Mouse (Mus musculus): ENCODE measurements around the gene Amdhd2.

Gene Amdhd2

DNA sequence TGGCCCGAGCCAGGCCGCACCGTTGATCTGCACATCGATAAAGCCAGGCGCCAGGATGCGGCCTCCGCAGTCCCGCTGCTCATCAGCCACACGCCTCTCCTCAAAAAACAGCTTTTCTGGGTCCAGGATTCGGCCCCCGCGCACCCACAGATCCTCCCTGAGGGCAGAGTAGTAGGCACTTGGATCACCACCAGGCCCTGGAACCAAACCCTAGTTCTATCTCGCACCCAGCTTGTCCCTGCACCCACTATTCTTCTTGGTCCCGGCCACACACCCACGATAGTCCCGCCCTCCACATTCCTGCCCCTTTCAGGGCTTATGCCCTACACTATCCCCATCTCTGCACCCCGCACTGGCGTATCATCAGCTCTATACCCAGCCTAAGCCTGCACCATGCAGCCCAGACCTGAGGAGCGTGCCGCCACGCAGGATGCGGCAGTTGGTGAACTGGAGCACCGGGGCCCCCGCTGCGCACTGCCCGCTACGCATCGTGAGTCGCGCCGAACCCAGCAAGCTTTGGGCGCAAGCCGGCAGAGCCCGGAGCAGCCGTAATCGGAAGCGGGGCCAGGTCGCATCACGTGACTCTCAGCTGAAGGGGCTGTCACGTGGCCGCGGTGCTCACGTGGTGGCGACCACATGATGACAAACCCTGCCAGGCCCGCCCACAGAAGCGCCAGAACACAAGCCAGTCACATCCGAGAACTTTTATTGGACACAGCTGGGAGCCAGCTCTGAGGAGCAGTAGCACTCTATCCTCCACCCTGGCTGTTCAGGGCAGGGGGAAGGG is at the start of gene Amdhd2:
Gene Amdhd2 (minus strand): TSS at position 591 of the 787 bp plus-strand sequence.
- TF ChIP-seq GATA4 (IDR thresholded peaks at IDR 0.05; ENCODE audit: insufficient replicate concordance, low read length): peak; percentile 52; the same call in 1 of the 2 replicates

DNA sequence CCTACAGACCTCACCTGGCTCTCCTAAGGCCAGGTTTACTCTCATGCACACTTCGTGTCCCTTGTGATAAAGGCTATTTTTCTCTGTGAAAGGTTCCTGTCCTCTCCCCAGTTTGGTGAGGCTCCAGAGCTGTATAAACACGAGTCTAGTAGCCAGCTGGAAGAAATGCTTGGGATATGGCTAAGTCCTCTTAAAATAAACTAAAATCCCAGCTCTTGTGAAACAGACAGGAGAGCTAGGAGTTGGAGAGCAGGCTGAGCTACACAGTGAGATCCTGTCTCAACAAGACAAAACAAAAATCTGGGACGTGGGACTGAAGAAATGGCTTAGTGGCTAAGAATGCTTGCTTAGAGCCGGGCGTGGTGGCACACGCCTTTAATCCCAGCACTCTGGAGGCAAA is 49.6 kb upstream of the Amdhd2 start:
- no peak; the same call in 1 of the 2 replicates for TF ChIP-seq GATA4 (IDR thresholded peaks at IDR 0.05; ENCODE audit: insufficient replicate concordance, low read length)

DNA sequence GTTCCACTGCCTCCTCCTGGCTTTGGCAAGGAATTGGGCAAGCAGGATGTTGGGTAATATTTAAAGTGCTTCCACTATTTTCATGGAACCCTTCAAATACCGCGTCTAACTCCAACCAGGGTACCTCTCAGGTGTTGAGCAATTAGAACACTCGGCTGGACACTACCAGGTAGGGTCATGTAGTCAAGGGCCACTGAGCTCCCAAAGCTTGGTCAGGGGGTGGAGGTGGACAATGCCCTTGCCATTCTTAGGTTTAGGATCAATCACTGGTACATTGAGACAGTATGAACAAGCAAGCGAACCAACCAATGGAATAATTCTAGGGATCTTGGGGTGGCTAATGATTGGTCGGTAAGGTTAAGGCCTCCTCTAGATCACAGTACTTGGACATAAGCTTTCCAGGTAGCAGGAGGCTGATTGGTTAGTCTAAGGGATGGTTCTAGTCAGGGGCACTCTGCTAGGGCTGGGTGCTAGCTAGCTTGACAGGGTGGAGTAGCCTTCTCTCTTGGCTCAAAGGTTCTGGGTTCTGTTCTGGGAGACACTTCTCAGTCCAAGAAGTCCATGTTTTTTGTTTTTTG is 49.0 kb upstream of the Amdhd2 start:
- TF ChIP-seq GATA4 (IDR thresholded peaks at IDR 0.05; ENCODE audit: insufficient replicate concordance, low read length): no peak

DNA sequence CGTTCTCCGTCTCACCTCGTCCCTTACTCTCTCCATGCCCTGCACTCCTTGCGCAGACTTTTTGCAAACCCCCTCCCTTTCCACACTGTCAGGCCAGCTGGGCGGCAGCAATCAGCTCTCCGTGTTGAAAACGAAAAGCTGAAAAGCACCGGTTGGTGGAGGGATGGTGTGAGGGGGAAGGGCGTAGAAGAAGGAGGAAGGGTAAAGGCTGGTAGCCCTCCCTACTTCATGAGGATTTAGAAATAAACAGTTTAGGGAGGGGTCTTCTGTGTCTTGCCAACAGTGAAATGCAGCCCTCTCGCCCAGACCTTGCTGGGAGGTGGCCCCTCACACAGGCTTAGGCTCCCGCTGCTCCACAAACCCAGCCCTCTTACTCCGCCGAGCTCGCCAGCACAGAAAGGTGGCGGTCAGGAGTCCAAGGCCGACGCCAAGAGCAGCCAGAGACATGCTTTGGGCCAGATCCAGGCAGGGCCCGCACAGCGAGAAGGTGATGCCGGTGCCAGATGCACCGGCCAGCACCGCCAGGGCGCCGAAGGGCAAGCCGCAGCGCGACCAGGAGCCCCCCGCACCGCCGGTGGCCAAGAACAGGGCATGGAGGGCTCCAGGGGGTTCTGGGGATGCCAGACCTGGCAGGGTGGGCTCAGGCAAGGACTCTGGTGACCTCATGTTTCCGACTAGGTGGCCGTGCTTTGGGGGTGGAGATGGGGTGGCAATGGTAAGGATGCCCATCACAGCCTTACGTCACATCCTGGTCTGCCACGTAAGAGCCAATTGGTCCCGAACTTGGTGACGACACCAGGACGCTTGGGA is 48.3 kb upstream of the Amdhd2 start:
- no peak for TF ChIP-seq GATA4 (IDR thresholded peaks at IDR 0.05; ENCODE audit: insufficient replicate concordance, low read length)

DNA sequence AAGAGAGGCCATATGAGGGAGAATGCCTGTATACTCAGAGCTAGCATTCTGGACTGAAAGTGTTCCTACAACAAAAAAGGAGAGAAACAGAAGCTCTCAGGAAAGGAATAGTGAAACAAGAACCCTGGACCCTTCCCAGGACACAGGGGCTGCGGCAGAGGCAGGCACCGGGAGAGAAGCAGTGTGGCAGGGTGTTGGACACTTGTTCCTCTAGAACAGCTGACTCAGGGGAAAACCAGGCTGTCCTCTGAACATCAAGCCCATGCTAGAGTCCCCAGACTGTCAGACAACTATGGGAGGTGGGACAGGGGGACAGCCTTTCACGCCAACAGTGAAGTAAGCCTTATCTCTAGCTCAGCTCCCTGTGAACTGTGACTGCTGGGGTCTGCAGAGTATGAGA is 47.0 kb upstream of the Amdhd2 start:
- TF ChIP-seq GATA4 (IDR thresholded peaks at IDR 0.05; ENCODE audit: insufficient replicate concordance, low read length): no peak

DNA sequence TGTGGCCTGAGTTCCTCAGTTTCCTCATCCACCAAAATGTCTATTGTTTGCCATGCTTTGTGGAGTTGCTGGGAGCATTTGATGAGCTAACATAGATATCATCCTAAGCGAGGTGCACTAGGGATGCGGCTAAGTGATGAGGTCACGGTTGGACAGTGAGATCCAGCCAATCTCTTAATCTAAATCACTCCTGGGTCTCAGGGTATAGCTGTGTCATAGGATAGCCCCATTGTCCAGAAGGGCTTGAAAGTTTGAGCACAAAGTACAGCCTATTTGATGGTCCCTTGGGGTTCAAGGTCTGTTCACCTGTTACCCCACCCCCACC is 46.3 kb upstream of the Amdhd2 start:
- TF ChIP-seq GATA4 (IDR thresholded peaks at IDR 0.05; ENCODE audit: insufficient replicate concordance, low read length): no peak

DNA sequence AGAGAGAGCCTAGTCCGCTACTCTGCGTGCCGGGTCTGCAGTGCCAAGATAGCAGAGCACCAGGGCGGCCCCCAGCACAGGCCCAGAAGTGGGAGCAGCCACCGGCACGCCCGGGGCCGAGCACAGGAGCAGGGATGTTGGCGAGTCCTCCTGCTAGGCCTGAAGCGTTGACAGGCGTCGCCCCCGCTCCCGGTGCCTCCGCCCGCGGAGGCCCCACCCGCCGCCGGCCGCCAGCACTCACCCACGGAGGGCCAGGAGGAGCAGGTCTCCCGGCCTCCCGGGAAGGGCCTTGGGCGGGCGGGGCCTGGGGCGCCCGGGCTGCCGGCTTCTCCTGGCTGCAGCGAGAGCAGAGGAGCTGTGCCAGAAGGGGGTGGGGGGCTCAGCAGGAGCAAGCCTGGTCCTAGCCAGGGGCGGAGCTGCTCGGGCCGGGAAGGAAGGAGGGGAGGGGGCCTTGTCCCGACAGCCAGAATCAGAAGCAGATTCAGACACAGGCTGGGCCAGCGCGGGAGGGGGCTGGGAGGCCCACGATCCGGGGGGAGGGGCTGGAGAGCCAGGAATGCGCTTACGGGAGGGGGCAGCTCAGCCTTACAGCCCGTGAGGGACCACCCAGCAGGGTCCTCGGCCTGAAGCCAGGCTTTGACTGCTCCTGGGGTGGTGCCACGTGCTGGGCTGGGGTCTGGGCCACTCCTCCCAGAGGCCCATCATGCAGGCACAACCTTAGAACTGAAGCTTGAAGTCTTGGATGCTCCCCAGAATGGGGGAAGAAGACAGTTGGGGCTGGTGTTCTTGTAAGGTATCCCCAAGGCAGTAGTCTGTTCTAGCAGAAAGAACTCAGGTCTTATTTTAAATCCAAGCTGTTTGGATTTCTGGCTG is 45.7 kb upstream of the Amdhd2 start, which contains the start of gene Ntn3:
Gene Ntn3 (minus strand): TSS at position 489 of the 873 bp plus-strand sequence.
- TF ChIP-seq GATA4 (IDR thresholded peaks at IDR 0.05; ENCODE audit: insufficient replicate concordance, low read length): no peak

DNA sequence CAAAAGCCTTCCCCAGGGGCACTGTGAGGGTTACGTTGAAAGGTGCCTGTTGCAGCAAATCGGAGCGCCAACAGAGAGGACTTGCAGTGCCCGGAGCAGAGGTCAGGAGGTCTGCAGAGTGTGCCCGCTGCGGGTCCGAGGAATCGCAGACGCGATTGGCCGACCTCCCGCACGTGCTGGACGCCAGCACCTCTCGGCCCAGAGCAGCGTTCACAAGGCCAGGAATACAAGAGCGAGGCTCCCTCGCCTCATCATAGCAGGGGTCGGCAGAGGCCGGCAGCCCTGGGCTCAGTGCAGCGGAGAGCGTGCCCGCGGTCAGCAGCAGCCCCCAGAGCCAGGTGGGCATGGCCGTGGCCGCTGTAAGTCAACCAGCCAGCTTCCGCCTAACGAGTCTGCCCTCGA is 45.1 kb upstream of the Amdhd2 start:
- TF ChIP-seq GATA4 (IDR thresholded peaks at IDR 0.05; ENCODE audit: insufficient replicate concordance, low read length): no peak

DNA sequence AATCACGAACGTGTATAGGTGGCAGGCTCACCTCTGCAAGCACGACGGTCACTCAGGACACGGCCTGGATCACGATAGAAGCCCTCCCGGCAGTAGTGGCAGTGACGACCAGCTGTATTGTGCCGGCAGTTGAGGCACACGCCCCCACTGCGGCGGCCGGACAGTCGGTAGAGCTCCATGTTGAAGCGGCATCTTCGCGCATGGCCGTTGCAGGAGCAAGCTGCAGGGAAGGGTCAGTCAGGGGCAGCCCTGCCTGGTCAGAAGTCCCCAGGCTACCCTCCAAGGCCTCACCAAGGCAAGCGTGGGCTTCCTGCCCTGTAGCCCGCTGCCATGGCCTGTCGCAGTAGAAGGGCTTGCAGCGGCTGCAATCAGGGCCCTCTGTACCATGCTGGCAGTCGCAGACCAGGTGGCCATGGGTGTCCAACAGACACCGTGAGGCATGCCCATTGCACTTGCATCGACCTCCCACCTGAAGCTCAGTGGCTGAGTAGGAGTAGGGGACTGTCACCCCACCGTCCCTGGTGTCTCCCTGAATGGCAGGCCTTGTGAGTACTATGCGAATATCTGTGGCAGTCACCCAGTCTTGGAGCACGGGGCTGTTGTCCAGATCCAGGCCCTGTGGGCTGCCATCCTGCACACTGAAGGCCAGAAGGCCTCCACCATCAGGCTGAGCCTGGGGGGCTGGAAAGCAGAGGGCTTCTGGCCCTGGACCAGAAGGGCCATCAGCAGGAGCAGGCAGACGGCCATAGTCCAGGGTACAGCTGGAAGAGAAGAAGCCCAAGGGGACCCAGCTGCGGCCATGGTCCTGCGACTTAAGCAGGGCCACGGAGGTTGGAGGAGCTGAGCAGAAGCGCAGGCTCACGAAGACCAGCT is 44.4 kb upstream of the Amdhd2 start:
- no peak for TF ChIP-seq GATA4 (IDR thresholded peaks at IDR 0.05; ENCODE audit: insufficient replicate concordance, low read length)

DNA sequence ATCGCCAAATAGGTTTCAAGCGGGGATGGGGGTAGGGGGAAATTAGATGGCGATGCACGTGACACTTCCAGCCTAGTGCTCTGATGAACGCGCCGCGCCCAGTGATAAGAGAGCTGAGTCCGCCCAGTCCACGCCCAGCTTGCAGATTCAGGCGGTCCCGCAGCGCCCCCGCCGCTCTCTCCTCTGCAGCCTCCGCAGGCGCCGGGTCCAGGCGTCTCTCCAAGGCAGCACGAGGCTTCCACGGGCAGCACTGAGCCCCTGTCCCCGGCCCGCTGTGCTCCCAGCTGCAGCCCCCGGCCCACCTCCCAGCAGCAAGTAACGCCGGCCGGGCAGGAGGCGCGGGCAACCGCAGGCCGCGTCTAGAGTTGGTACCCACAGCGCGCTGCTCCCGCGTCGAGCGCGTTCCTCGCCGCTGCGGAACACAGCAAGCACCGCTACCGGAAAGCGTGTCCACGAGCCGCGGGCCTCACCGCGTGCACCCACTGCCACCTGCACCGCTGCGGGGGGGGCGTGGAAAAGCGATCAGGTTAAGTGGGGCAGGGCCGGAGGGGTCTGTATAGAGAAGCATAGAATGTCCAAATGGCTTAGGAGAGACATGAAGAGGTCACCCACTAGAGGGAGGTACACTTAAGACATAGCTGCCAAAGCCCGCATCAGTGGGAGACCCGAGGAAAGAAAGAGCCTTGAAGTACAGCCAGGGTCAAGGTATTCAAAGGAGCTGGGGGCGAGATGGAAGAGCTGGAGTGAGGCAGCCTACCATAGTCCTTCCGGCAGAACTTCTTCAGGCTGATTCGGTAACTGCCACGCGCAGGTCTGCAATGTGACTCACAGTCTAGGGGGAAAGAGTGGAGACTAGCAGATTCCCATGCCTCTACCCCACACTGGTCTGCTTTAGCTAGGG is 43.1 kb upstream of the Amdhd2 start:
- TF ChIP-seq GATA4 (IDR thresholded peaks at IDR 0.05; ENCODE audit: insufficient replicate concordance, low read length): peak; percentile 49; the same call in 1 of the 2 replicates

DNA sequence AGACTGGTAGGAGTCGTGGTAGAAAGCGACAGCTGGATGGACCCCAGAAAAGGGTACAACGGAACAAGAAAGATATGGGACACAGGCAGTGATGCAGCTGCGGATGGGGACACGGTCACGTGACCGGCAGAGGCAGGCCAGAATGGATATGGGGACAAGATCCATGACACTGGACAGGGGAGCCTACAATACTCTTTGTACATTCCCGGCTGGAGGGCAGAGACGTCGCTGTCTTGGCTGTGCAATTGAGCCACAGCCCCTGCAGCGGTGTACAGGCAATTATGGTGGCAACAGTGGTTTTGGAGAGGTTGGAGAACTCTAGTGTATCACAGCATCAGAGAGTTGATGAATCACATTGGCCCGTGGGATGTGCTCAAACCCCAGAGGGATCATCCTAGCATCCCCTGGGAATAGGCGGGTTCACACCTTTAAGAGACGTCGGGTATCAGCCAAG is 42.4 kb upstream of the Amdhd2 start:
- TF ChIP-seq GATA4 (IDR thresholded peaks at IDR 0.05; ENCODE audit: insufficient replicate concordance, low read length): no peak

DNA sequence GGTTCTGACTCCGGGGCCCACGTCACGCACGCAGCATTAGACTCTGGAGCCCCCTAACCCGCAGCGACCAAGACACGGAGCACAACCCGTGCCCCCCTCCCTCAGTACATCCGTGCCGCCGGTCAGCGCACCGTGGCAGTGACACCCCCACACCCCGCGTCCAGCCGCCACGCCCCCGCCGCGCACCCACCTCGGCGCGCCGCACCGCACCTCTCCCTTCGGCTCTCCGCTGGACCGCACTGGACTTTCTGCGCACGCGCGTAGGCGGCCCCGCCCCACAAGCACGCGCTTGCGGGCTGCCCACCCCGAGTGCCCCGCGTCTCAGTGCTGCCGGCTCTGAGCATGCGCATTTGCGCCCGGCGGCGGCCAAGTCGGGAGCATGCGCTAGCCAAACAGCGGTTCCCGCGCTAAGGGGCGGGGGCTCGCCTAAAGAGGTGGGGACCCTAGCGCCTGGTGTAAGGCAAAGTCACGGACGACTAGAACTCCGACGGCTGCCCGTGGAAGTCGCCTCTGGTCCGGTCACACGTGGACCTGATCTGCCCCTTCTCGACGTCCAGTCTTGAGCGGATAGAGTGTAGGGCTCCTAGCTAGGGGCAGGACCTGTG is 41.8 kb upstream of the Amdhd2 start, which contains the start of gene Tbc1d24:
Gene Tbc1d24 (minus strand): TSS at position 279 of the 605 bp plus-strand sequence.
- TF ChIP-seq GATA4 (IDR thresholded peaks at IDR 0.05; ENCODE audit: insufficient replicate concordance, low read length): no peak
